Comparison of ENCODE assay signal across 8 mouse cellular contexts in the genomic region with DNA sequence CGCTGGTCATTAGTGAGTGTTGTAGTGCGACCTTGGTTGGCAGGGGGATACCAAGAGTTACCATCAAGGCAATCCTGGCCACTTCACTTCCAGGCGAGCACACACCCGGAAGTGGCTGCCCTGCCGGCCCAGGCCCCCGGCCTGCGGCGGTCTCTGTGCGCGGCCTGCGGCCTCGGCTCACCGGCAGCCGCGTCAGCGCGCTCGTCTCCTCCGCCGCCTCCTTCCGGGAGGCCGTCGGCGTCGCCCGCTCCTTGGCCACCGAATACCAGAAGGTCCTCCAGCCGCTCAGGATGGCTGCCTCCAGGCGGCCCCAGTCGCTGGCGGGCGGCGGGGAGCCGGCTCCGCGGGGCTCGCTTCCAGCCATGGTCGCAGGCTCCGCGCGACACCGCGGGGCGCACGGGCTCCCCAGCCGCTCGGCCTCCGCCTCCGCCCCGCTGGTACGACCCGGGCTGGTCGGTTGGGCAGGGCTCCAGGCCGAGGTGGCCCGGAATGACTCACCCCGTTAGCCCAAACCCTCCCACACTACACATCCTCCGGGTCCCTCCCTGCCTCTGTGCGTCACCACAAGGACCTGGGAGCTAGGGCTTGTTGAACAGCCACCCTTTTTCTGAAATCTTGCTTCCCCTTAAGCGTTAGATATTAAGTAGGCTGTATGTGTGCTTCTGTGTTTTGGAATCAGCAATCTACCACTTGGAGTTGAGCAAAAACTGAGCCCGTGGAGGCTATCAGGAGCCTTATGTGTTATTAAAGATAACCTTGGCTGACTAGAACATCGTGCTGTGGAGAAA. TPM values are rescaled to one million over a fixed set of nuclear protein-coding genes. Genes with fewer than 3 reads are reported as not detected.
DNase-seq lines count a peak whose midpoint lies in the region; ATAC-seq lines count a peak whose summit lies in the region.

Gene Fbxo4 (minus strand): TSS at position 513 of the 788 bp plus-strand sequence.

- H3K9me3 ChIP-seq in embryonic facial prominence, embryonic 10.5 days = no peaks in the 10 kb centered on the region
- H3K9me3 ChIP-seq in intestine, embryonic 16.5 days (ENCODE audit: control insufficient read depth, low read length) = no peaks in the 10 kb centered on the region

- H3K27me3 ChIP-seq in embryonic facial prominence, embryonic 10.5 days (replicated peaks; ENCODE audit: low read depth, poor library complexity, severe bottlenecking) = no peaks in the 10 kb centered on the region
- no peaks in the 10 kb centered on the region for H3K27me3 ChIP-seq in intestine, embryonic 16.5 days (replicated peaks; ENCODE audit: control insufficient read depth, insufficient read depth, low read length)

- peak within 1 kb of the TSS; percentile 74 for H3K4me3 ChIP-seq in embryonic facial prominence, embryonic 10.5 days
- H3K4me3 ChIP-seq in intestine, embryonic 16.5 days (ENCODE audit: low read length) = peak within 1 kb of the TSS; percentile 70

- H3K36me3 ChIP-seq in embryonic facial prominence, embryonic 10.5 days (replicated peaks) = peaks cover 29% of the 10 kb centered on the region
- no peaks in the 10 kb centered on the region; the same call in 1 of the 2 replicates for H3K36me3 ChIP-seq in intestine, embryonic 16.5 days (ENCODE audit: control insufficient read depth, insufficient read depth, low read length)

- peak; percentile 96 for ATAC-seq in intestine, embryonic 16.5 days

- 2% methylated on average over 61 of the region's 61 CpGs for WGBS in embryonic facial prominence, embryonic 10.5 days
- 1% methylated on average over 58 of the region's 61 CpGs for WGBS in intestine, embryonic 16.5 days

- intact Hi-C loops in left cerebral cortex, postnatal 25 days (cut with DNase I) = loop anchor here (5.0 kb wide), 2 partner anchors 48 to 63 kb away; partner anchors contain the start of gene Oxct1

- H3K27ac ChIP-seq in embryonic facial prominence, embryonic 10.5 days (replicated peaks) = peak within 1 kb of the TSS; percentile 96
- peak within 1 kb of the TSS; percentile 98 for H3K27ac ChIP-seq in intestine, embryonic 16.5 days (ENCODE audit: low read length)

- peak; percentile 93 for DNase-seq in adrenal gland, postnatal 10 days
- peak; percentile 80 for DNase-seq in embryonic facial prominence, embryonic 10.5 days (ENCODE audit: low spot score)
- no peak for DNase-seq in gonadal fat pad, adult 2 months (ENCODE audit: low read depth)
- DNase-seq in left cerebral cortex, postnatal 25 days (ENCODE audit: low spot score in 2 of 2) = peak; percentile 78 to 81
- peak; percentile 57 for DNase-seq in mesoderm, embryonic 11.5 days (ENCODE audit: low read depth, low spot score)
- peak; percentile 63 to 64 for DNase-seq in right cerebral cortex, postnatal 36 days (ENCODE audit: low spot score in 2 of 2)
- DNase-seq in urinary bladder, postnatal 4 days (ENCODE audit: low spot score in 2 of 2) = peak; percentile 79 to 83

- H3K9ac ChIP-seq in intestine, embryonic 16.5 days (ENCODE audit: low read depth, low read length) = peak within 1 kb of the TSS; percentile 96

- 0 out of 2 replicates have a peak, but pooled peaks cover 4% of the 10 kb centered on the region for H3K4me1 ChIP-seq in embryonic facial prominence, embryonic 10.5 days
- peaks cover 7% of the 10 kb centered on the region; the same call in 1 of the 2 replicates for H3K4me1 ChIP-seq in intestine, embryonic 16.5 days (ENCODE audit: control insufficient read depth, insufficient read depth, low read length)

- peak within 1 kb of the TSS; percentile 58 for H3K4me2 ChIP-seq in intestine, embryonic 16.5 days (ENCODE audit: low read depth, low read length)

RNA-seq across cellular contexts. Expression of gene Fbxo4, which starts in this region (rescaled TPM):
- 10 to 100 TPM; 15.3 to 20.9 TPM for total RNA-seq in adrenal gland, postnatal 10 days (2021)
- 4.1 and 4.2 TPM in 2 replicates for polyA plus RNA-seq in embryonic facial prominence, embryonic 10.5 days (2016; fragmentation: Nextera tagmentation; extraction: Ambion mirVana)
- 20.6 and 24.6 TPM in 2 replicates for polyA plus RNA-seq in gonadal fat pad, adult 2 months (2012; rRNA removed)
- polyA plus RNA-seq in intestine, embryonic 16.5 days (2015; fragmentation: Nextera tagmentation; extraction: Ambion mirVana) = 9.5 and 9.7 TPM in 2 replicates
- 1 to 10 TPM; 7.8 to 8.5 TPM for total RNA-seq in left cerebral cortex, postnatal 25 days (2021)
